Mouse (Mus musculus): ENCODE results near the gene Zcchc12. TPM values are rescaled to one million over a fixed set of nuclear protein-coding genes. Genes with fewer than 3 reads are reported as not detected.

The Zcchc12 gene
- polyA plus RNA-seq, 1 experiment from 2014 or later, result 19.7 TPM

GRCm38 (mm10) chrX:36209554-36209953 lies 13.8 kb downstream of the Zcchc12 start:
- DNase-seq (ENCODE audit: low spot score) (no peak), ATAC-seq (replicated peaks; ENCODE audit: low FRiP score, low TSS enrichment, low read depth) (no peak)
- Histone ChIP-seq H3K27me3 (replicated peaks; ENCODE audit: control insufficient read depth, insufficient read depth, low read length) (no peaks in the 10 kb centered on the region), H3K27ac (ENCODE audit: low read depth) (no peak overlapping the region), H3K9me3 (ENCODE audit: control insufficient read depth, low read length) (no peaks in the 10 kb centered on the region), H3K4me2 (ENCODE audit: low read length) (no peak overlapping the region), H3K9ac (ENCODE audit: low read length) (no peak overlapping the region), H3K4me3 (ENCODE audit: low read depth, low read length) (no peak overlapping the region), H3K36me3 (ENCODE audit: control insufficient read depth, insufficient read depth, low read length) (no peaks in the 10 kb centered on the region), H3K4me1 (replicated peaks; ENCODE audit: control insufficient read depth, insufficient read depth, low read length) (no peaks in the 10 kb centered on the region)
- 81% methylated on average over 2 of the region's 2 CpGs for WGBS

GRCm38 (mm10) chrX:36211216-36211615 lies 15.5 kb downstream of the Zcchc12 start:
- no peaks in the 10 kb centered on the region for H3K36me3 ChIP-seq (ENCODE audit: control insufficient read depth, insufficient read depth, low read length)
- H3K4me1 ChIP-seq (replicated peaks; ENCODE audit: control insufficient read depth, insufficient read depth, low read length), result no peaks in the 10 kb centered on the region
- H3K4me2 ChIP-seq (ENCODE audit: low read length), result no peak overlapping the region
- no peak overlapping the region for H3K9ac ChIP-seq (ENCODE audit: low read length)
- no peak for DNase-seq (ENCODE audit: low spot score)
- H3K27me3 ChIP-seq (replicated peaks; ENCODE audit: control insufficient read depth, insufficient read depth, low read length), result no peaks in the 10 kb centered on the region
- no peak overlapping the region for H3K4me3 ChIP-seq (ENCODE audit: low read depth, low read length)
- H3K9me3 ChIP-seq (ENCODE audit: control insufficient read depth, low read length), result no peaks in the 10 kb centered on the region
- ATAC-seq (replicated peaks; ENCODE audit: low FRiP score, low TSS enrichment, low read depth), result no peak
- WGBS, result 79% methylated on average over 3 of the region's 3 CpGs
- H3K27ac ChIP-seq (ENCODE audit: low read depth), result no peak overlapping the region

- no peak overlapping the region for H3K27ac ChIP-seq (ENCODE audit: low read depth)
- 66% methylated on average over 2 of the region's 2 CpGs for WGBS
- H3K9ac ChIP-seq (ENCODE audit: low read length), result no peak overlapping the region
- no peaks in the 10 kb centered on the region for H3K36me3 ChIP-seq (ENCODE audit: control insufficient read depth, insufficient read depth, low read length)
- ATAC-seq (replicated peaks; ENCODE audit: low FRiP score, low TSS enrichment, low read depth) (no peak), DNase-seq (ENCODE audit: low spot score) (no peak)
- no peak overlapping the region for H3K4me3 ChIP-seq (ENCODE audit: low read depth, low read length)
- no peaks in the 10 kb centered on the region for H3K27me3 ChIP-seq (replicated peaks; ENCODE audit: control insufficient read depth, insufficient read depth, low read length)
- no peaks in the 10 kb centered on the region for H3K4me1 ChIP-seq (replicated peaks; ENCODE audit: control insufficient read depth, insufficient read depth, low read length)
- H3K9me3 ChIP-seq (ENCODE audit: control insufficient read depth, low read length), result no peaks in the 10 kb centered on the region
- H3K4me2 ChIP-seq (ENCODE audit: low read length), result no peak overlapping the region
Measured at GRCm38 (mm10) chrX:36221366-36221765, 25.7 kb downstream of the Zcchc12 start.

GRCm38 (mm10) chrX:36225777-36226176 lies 30.1 kb downstream of the Zcchc12 start:
- Histone ChIP-seq H3K36me3 (ENCODE audit: control insufficient read depth, insufficient read depth, low read length) (no peaks in the 10 kb centered on the region), H3K9ac (ENCODE audit: low read length) (no peak overlapping the region), H3K9me3 (ENCODE audit: control insufficient read depth, low read length) (no peaks in the 10 kb centered on the region), H3K4me1 (replicated peaks; ENCODE audit: control insufficient read depth, insufficient read depth, low read length) (no peaks in the 10 kb centered on the region), H3K4me2 (ENCODE audit: low read length) (no peak overlapping the region), H3K27me3 (replicated peaks; ENCODE audit: control insufficient read depth, insufficient read depth, low read length) (no peaks in the 10 kb centered on the region), H3K27ac (ENCODE audit: low read depth) (no peak overlapping the region), H3K4me3 (ENCODE audit: low read depth, low read length) (no peak overlapping the region)
- 14% methylated on average over 7 of the region's 7 CpGs for WGBS
- DNase-seq (ENCODE audit: low spot score) (peak; percentile 82), ATAC-seq (replicated peaks; ENCODE audit: low FRiP score, low TSS enrichment, low read depth) (no peak)

GRCm38 (mm10) chrX:36226577-36226976 lies 30.9 kb downstream of the Zcchc12 start:
- H3K9me3 ChIP-seq (ENCODE audit: control insufficient read depth, low read length), result no peaks in the 10 kb centered on the region
- no peak overlapping the region for H3K27ac ChIP-seq (ENCODE audit: low read depth)
- no peaks in the 10 kb centered on the region for H3K27me3 ChIP-seq (replicated peaks; ENCODE audit: control insufficient read depth, insufficient read depth, low read length)
- DNase-seq (ENCODE audit: low spot score) (peak; percentile 53), ATAC-seq (replicated peaks; ENCODE audit: low FRiP score, low TSS enrichment, low read depth) (no peak)
- H3K36me3 ChIP-seq (ENCODE audit: control insufficient read depth, insufficient read depth, low read length), result no peaks in the 10 kb centered on the region
- H3K9ac ChIP-seq (ENCODE audit: low read length), result no peak overlapping the region
- H3K4me1 ChIP-seq (replicated peaks; ENCODE audit: control insufficient read depth, insufficient read depth, low read length), result no peaks in the 10 kb centered on the region
- 33% methylated on average over 2 of the region's 2 CpGs for WGBS
- no peak overlapping the region for H3K4me3 ChIP-seq (ENCODE audit: low read depth, low read length)
- no peak overlapping the region for H3K4me2 ChIP-seq (ENCODE audit: low read length)

- H3K4me1 ChIP-seq (replicated peaks; ENCODE audit: control insufficient read depth, insufficient read depth, low read length), result no peaks in the 10 kb centered on the region
- no peak overlapping the region for H3K4me3 ChIP-seq (ENCODE audit: low read depth, low read length)
- no peak for ATAC-seq (replicated peaks; ENCODE audit: low FRiP score, low TSS enrichment, low read depth)
- H3K9me3 ChIP-seq (ENCODE audit: control insufficient read depth, low read length), result no peaks in the 10 kb centered on the region
- no peaks in the 10 kb centered on the region for H3K27me3 ChIP-seq (replicated peaks; ENCODE audit: control insufficient read depth, insufficient read depth, low read length)
- H3K36me3 ChIP-seq (ENCODE audit: control insufficient read depth, insufficient read depth, low read length), result no peaks in the 10 kb centered on the region
- DNase-seq (ENCODE audit: low spot score), result no peak
- H3K4me2 ChIP-seq (ENCODE audit: low read length), result no peak overlapping the region
- WGBS, result 56% methylated on average over 7 of the region's 7 CpGs
- no peak overlapping the region for H3K27ac ChIP-seq (ENCODE audit: low read depth)
- no peak overlapping the region for H3K9ac ChIP-seq (ENCODE audit: low read length)
Measured at GRCm38 (mm10) chrX:36228861-36229260, 33.2 kb downstream of the Zcchc12 start.

- no peaks in the 10 kb centered on the region for H3K27me3 ChIP-seq (replicated peaks; ENCODE audit: control insufficient read depth, insufficient read depth, low read length)
- no peak overlapping the region for H3K4me2 ChIP-seq (ENCODE audit: low read length)
- no peak overlapping the region for H3K4me3 ChIP-seq (ENCODE audit: low read depth, low read length)
- H3K4me1 ChIP-seq (replicated peaks; ENCODE audit: control insufficient read depth, insufficient read depth, low read length), result no peaks in the 10 kb centered on the region
- 74% methylated on average over 2 of the region's 2 CpGs for WGBS
- H3K27ac ChIP-seq (ENCODE audit: low read depth), result no peak overlapping the region
- no peaks in the 10 kb centered on the region for H3K36me3 ChIP-seq (ENCODE audit: control insufficient read depth, insufficient read depth, low read length)
- H3K9me3 ChIP-seq (ENCODE audit: control insufficient read depth, low read length), result no peaks in the 10 kb centered on the region
- no peak for DNase-seq (ENCODE audit: low spot score)
- ATAC-seq (replicated peaks; ENCODE audit: low FRiP score, low TSS enrichment, low read depth), result no peak
- no peak overlapping the region for H3K9ac ChIP-seq (ENCODE audit: low read length)
Measured at GRCm38 (mm10) chrX:36229273-36229672, 33.6 kb downstream of the Zcchc12 start.

GRCm38 (mm10) chrX:36235652-36236051 lies 39.9 kb downstream of the Zcchc12 start:
- Histone ChIP-seq H3K4me1 (replicated peaks; ENCODE audit: control insufficient read depth, insufficient read depth, low read length) (no peaks in the 10 kb centered on the region), H3K4me2 (ENCODE audit: low read length) (no peak overlapping the region), H3K36me3 (ENCODE audit: control insufficient read depth, insufficient read depth, low read length) (no peaks in the 10 kb centered on the region), H3K9me3 (ENCODE audit: control insufficient read depth, low read length) (no peaks in the 10 kb centered on the region), H3K27ac (ENCODE audit: low read depth) (no peak overlapping the region), H3K27me3 (replicated peaks; ENCODE audit: control insufficient read depth, insufficient read depth, low read length) (no peaks in the 10 kb centered on the region), H3K9ac (ENCODE audit: low read length) (no peak overlapping the region), H3K4me3 (ENCODE audit: low read depth, low read length) (no peak overlapping the region)
- no peak for DNase-seq (ENCODE audit: low spot score)
- 82% methylated on average over 6 of the region's 6 CpGs for WGBS
- ATAC-seq (replicated peaks; ENCODE audit: low FRiP score, low TSS enrichment, low read depth), result no peak
